Mouse (Mus musculus) erythroblast, embryonic 14.5 days (primary cell): ENCODE data around the gene Nufip2. TPM values are rescaled to one million over a fixed set of nuclear protein-coding genes. Genes with fewer than 3 reads are reported as not detected.

ENCODE experiments used
- H3K27me3 ChIP-seq: 2 replicates; pipeline ENCODE4 v1.6.1; 2012; ENCODE audit warnings: inconsistent platforms; ENCODE audit not compliant: control insufficient read depth
- H3K36me3 ChIP-seq: 2 replicates; pipeline ENCODE4 v1.6.1; 2012; ENCODE audit warnings: mild to moderate bottlenecking, inconsistent platforms; ENCODE audit not compliant: control insufficient read depth
- H3K4me1 ChIP-seq: 2 replicates; pipeline ENCODE4 v1.6.1; 2012; ENCODE audit warnings: inconsistent platforms; ENCODE audit not compliant: control insufficient read depth
- H3K4me3 ChIP-seq: replicated peaks from 2 replicates; pipeline ENCODE3; 2012; ENCODE audit warnings: moderate library complexity, mild to moderate bottlenecking, inconsistent platforms
- H3K9me3 ChIP-seq: 2 replicates; pipeline ENCODE4 v1.6.1; 2012; ENCODE audit warnings: low read length, inconsistent platforms, mixed read lengths; ENCODE audit not compliant: control insufficient read depth
- GATA1 ChIP-seq: IDR thresholded peaks from 2 replicates; pipeline ENCODE4 v1.6.1; 2012; ENCODE audit warnings: low read length, inconsistent platforms, mixed read lengths
- TAL1 ChIP-seq: IDR thresholded peaks from 3 replicates; pipeline ENCODE4 v1.6.1; 2012; ENCODE audit warnings: low read length, inconsistent platforms, mixed read lengths
- polyA plus RNA-seq: library from polyadenylated mRNA; stranded (reverse); fragments of >175 nt; gene quantifications from 2 replicates; pipeline ENCODE4 v1.2.3, GENCODE M21; 2012

Nufip2 gene
- polyA plus RNA-seq, 1 experiment = 1.0 TPM

GRCm38 (mm10) chr11:77777937-77778336 lies 92.0 kb downstream of the Nufip2 start:
- H3K4me1 ChIP-seq = peaks cover 66% of the 10 kb centered on the region
- H3K4me3 ChIP-seq = no peak overlapping the region
- H3K36me3 ChIP-seq = peaks cover 77% of the 10 kb centered on the region
- H3K27me3 ChIP-seq = no peaks in the 10 kb centered on the region
- peaks cover 3% of the 10 kb centered on the region; the same call in 1 of the 2 replicates for H3K9me3 ChIP-seq
- TF ChIP-seq GATA1 (no peak), TAL1 (no peak)

GRCm38 (mm10) chr11:77779240-77779639 lies 93.3 kb downstream of the Nufip2 start:
- TF ChIP-seq TAL1 (no peak), GATA1 (no peak)
- Histone ChIP-seq H3K27me3 (no peaks in the 10 kb centered on the region), H3K4me1 (peaks cover 68% of the 10 kb centered on the region), H3K4me3 (no peak overlapping the region), H3K36me3 (peaks cover 81% of the 10 kb centered on the region), H3K9me3 (peaks cover 3% of the 10 kb centered on the region; the same call in 1 of the 2 replicates)

- Histone ChIP-seq H3K9me3 (peaks cover 3% of the 10 kb centered on the region; the same call in 1 of the 2 replicates), H3K4me3 (no peak overlapping the region), H3K27me3 (no peaks in the 10 kb centered on the region), H3K36me3 (peaks cover 89% of the 10 kb centered on the region), H3K4me1 (peaks cover 79% of the 10 kb centered on the region)
- TF ChIP-seq TAL1 (no peak), GATA1 (no peak)
Observed at GRCm38 (mm10) chr11:77781088-77781487, 95.1 kb downstream of the Nufip2 start.

DNA sequence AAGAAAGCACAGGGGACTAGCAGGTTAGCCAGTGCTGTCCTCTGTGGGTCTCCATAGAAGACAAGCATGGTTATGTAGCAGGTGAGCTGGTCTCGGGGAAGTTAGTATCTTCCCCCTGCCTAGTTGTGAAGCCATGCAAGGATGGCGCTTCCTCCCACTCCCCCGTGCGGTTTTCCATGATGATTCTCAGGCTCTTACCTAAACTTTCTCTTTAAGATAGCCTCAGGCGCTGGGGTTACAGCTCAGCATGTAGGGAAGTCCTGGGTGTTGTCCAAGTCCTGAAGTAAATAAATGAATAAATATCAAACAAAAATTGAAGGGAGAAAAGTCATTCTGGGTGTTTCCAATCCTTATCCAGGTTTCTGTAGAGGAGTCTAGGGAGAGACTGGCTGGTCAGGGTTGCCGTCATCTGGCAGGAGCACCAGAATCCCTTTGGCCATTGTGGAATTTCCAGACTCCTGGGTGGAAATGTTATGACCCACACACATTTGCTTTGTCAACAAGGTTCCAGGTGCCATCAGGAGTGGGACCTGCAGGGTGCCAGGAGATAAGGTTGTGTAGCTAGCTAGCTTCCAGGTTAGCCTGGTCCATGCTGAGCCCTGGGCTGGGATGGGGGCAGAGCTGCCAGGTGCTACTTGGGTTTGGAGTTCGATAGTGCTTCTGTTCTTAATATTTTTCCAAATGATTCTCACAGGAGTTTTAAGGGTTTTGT lies 96.3 kb downstream of the Nufip2 start:
- Histone ChIP-seq H3K9me3 (peaks cover 3% of the 10 kb centered on the region; the same call in 1 of the 2 replicates), H3K4me1 (peaks cover 89% of the 10 kb centered on the region), H3K27me3 (no peaks in the 10 kb centered on the region), H3K36me3 (peaks cover 88% of the 10 kb centered on the region), H3K4me3 (no peak overlapping the region)
- TF ChIP-seq GATA1 (no peak), TAL1 (no peak)

GRCm38 (mm10) chr11:77783211-77783746 lies 97.3 kb downstream of the Nufip2 start:
- peak overlapping the region; percentile 64 for H3K4me3 ChIP-seq
- no peaks in the 10 kb centered on the region for H3K9me3 ChIP-seq
- peaks cover 86% of the 10 kb centered on the region for H3K36me3 ChIP-seq
- TF ChIP-seq TAL1 = no peak
- TF ChIP-seq GATA1 = no peak
- peaks cover 88% of the 10 kb centered on the region for H3K4me1 ChIP-seq
- H3K27me3 ChIP-seq = no peaks in the 10 kb centered on the region

GRCm38 (mm10) chr11:77783747-77784646 lies 98.0 kb downstream of the Nufip2 start:
- Histone ChIP-seq H3K4me3 (peak overlapping the region; percentile 64), H3K27me3 (no peaks in the 10 kb centered on the region), H3K36me3 (peaks cover 83% of the 10 kb centered on the region), H3K9me3 (no peaks in the 10 kb centered on the region), H3K4me1 (peaks cover 89% of the 10 kb centered on the region)
- no peak for TF ChIP-seq TAL1
- peak; percentile 55 for TF ChIP-seq GATA1

GRCm38 (mm10) chr11:77784894-77785293 lies 98.9 kb downstream of the Nufip2 start:
- no peaks in the 10 kb centered on the region for H3K27me3 ChIP-seq
- TF ChIP-seq GATA1 (no peak), TAL1 (no peak)
- H3K36me3 ChIP-seq = peaks cover 76% of the 10 kb centered on the region
- no peaks in the 10 kb centered on the region for H3K9me3 ChIP-seq
- H3K4me3 ChIP-seq = peak overlapping the region; percentile 64
- peaks cover 89% of the 10 kb centered on the region for H3K4me1 ChIP-seq

GRCm38 (mm10) chr11:77785396-77785767 lies 99.4 kb downstream of the Nufip2 start:
- H3K27me3 ChIP-seq = no peaks in the 10 kb centered on the region
- H3K9me3 ChIP-seq = no peaks in the 10 kb centered on the region
- peaks cover 93% of the 10 kb centered on the region for H3K4me1 ChIP-seq
- peaks cover 77% of the 10 kb centered on the region for H3K36me3 ChIP-seq
- H3K4me3 ChIP-seq = peak overlapping the region; percentile 64
- TF ChIP-seq GATA1 (no peak), TAL1 (no peak)
